Mouse (Mus musculus): Measurements from ENCODE around the gene Arf5.

Arf5 gene

DNA sequence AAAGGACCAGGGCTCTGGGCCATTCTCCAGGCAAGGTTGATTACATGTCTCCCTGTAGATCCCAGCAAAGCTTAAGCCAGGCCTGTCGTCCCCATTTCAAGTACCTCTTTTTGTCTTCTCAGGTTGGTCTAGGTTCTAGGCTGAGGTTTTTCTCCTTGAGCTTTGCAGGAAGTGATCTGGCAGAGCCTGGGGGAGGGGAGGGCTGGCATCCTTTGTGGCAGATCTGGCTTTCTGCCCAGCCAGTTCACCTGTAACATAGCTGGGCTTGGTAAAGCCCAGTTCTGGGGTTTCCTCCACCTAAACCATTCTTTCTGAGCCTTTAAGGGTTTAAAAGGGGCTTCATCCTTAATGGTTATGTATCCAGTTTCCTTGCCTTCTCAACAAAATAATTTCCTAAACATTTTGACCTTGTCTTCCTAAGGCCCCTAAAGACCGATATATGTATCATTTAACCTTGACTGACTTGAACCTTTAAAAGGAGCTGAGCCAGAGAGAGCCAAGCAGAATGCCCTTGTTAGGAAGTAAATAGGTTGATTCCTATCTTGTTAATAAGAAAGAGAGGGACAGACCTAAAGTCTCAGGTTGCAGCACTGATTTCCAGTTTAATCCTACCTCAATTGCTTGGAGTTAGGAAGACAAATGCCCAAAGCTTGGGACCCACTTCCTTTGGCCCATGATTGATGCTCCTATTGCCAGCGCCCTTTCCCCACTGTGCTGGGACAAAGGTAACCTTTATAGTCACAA is 3.9 kb downstream of the Arf5 start, which contains the start of gene Fscn3:
Gene Fscn3 (plus strand): TSS at position 694 of the 744 bp plus-strand sequence.
- DNase-seq (ENCODE audit: low read depth), result peak; percentile 55

- DNase-seq (ENCODE audit: low read depth), result no peak
Measured at GRCm38 (mm10) chr6:28428290-28428689, 4.9 kb downstream of the Arf5 start, which contains the start of gene Gcc1. Gene Gcc1 (minus strand): TSS chr6:28428390.

DNA sequence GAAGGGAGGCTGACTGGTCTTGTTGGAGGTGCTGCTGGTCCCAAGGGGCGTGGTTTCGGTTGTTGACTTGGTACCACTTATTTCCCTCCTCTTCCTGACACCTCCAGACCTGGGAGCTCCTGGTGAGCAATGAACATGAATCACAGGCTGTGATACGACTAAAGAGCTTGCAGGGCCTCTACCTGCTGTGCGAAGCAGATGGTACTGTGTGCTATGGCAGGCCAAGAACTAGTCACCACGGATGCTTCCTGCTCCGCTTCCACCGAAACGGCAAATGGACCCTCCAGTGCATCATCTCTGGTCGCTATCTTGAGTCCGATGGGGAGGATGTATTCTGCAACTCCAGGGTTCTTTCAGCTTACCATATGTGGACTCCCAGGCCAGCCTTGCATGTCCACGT is 6.5 kb downstream of the Arf5 start:
- no peak for DNase-seq (ENCODE audit: low read depth)

DNA sequence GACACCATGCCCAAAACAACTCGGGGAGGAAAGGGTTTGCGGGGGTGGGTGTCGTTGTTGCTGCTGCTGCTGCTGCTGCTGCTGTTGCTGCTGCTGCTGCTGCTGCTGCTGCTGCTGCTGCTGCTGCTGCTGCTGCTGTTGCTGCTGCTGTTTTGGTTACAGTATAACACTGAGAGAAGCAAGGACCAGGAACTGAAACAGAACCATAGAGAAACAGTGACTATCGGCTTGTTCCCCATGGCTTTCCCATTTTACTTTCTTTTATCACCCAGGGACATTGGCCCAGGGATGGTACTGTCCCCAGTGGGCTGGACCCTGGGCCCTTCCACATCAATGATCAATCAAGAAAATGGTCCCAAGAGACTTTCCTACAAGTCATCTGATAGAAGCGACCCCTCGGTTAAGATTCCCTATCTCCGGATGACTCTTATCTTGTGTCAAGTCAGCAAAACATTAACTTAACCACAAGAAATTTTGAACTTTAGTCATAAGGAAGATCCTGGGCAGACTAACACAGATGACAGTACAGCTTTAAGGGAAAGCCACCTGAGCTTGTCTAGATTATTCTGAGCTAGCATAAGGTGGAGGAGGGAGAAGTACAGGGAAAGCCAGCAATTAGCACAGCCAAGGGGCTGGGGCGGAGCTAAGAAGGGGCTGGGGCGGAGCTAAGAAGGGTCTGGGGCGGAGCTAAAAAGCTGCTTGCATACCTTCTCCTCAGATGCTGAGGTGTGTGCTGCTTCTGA is 7.6 kb downstream of the Arf5 start:
- DNase-seq (ENCODE audit: low read depth), result no peak

- DNase-seq (ENCODE audit: low read depth), result no peak
Measured at GRCm38 (mm10) chr6:28431538-28431855, 8.1 kb downstream of the Arf5 start.

DNA sequence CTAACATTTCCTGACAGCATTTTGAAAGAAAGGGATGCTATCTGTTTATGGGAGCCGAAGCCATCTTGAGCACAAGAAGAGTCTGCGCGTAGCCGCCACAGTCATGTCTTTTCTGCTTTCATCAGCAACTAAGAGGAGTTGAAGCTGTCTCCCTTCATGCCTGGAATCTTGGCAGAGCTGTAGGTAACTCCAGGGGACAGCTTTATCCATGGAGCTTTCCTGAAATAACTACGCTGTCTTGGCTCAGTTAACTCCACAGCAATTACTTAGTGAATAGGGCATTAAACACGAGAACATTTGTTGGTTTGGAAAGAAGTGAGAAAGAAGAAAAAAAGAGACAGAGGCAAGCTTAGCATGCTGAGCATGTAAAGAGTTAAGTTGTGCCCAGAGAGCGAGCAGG is 24.6 kb downstream of the Arf5 start:
- DNase-seq (ENCODE audit: low read depth), result no peak

- no peak for DNase-seq (ENCODE audit: low read depth)
Measured at GRCm38 (mm10) chr6:28449253-28449652, 25.9 kb downstream of the Arf5 start, which contains the start of gene Pax4. Gene Pax4 (minus strand): TSS chr6:28449353.

GRCm38 (mm10) chr6:28450481-28450880 is 27.1 kb downstream of the Arf5 start:
- DNase-seq (ENCODE audit: low read depth), result no peak

DNA sequence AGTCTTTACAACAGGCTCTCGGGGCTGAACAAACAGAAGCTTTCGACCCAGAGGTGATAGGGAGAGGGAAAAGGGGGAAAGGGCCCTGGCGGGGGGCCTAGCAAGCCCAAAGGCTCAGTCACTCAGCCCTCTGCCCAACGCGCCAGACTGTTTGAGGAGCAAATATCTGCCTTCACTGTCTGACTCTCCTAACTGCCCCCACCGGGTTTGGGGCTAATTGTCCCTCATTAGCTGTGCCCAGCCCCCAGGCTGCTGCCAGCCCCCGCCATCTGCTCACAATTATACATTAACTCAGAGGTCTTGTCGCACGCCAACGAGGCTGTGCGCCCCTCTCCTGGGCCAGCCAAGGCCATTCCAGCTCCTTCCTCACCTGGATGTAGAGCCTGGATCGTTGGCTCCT is 27.6 kb downstream of the Arf5 start:
- no peak for DNase-seq (ENCODE audit: low read depth)

- DNase-seq (ENCODE audit: low read depth), result no peak
Measured at GRCm38 (mm10) chr6:28459221-28459668, 35.9 kb downstream of the Arf5 start.

GRCm38 (mm10) chr6:28460534-28460933 is 37.2 kb downstream of the Arf5 start:
- peak; percentile 54 for DNase-seq (ENCODE audit: low read depth)

DNA sequence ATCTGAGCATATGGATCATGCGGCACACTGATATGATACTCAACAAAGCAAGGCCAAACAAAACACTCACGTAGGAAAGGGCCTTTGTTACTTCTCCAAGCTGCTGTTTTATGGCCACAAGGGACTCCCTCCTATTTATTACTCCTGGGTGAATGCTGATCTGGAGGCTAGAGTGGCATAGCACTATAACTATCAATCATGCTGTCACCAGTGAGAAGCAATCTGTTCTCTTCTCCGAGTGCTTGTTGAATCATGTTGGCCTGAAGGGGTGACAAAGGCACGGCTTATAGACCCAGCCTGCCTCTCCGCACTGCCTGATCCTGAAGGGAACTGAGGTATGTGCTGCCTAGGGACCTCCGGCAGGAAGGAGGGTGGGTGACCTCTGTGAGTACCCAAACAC is 41.3 kb downstream of the Arf5 start:
- no peak for DNase-seq (ENCODE audit: low read depth)

GRCm38 (mm10) chr6:28470017-28470602 is 46.8 kb downstream of the Arf5 start:
- no peak for DNase-seq (ENCODE audit: low read depth)

DNA sequence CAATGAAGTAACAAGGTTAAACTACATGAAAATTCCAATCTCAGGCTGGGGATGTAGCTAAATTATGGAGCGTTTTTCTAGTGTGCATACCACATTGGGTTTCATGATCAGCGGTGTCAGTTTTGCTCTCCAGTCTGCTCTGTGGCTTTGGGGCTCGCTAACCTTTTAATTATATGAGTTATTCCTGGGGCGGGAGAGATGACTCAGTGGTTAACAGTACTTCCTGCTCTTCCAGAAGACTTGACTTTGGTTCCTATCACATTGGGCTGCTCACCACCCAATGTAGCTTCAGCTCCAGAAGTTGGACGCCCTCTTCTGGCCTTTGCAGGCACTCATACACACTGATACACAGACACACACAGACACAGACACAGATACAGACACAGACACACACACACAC is 47.3 kb downstream of the Arf5 start:
- DNase-seq (ENCODE audit: low read depth), result no peak

DNA sequence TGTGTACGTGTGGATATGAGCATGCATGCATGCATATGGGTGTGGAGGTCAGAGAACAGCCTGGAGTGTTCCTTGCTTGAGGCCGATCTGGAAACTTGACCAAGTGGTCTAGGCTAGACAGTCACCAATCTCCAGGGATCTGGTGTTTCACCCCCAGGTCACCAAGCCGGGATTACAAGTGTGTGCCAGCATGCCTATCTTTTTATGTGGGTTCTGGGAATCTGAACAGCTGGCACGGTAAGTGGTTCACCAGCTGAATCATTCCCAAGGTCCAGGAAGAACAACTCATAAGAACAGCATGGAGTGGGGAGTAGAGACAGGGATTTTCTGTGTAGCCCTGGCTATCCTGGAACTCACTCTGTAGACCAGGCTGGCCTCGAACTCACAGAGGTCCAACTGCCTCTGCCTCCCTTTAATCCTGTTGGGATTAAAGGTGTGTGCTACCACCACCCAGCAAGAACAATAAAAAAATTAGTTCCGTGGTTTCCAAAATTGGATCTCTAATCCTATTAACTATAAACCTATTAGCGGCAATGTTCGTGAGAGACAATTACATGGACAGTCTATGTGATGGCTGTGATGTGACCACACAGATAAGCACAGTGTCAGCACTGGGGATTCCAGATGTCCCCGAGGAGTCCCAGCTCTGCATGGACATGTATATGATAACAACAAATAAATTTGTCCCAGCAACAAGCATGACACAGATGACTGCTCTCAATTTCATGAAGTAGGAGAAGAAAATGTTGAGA is 48.1 kb downstream of the Arf5 start:
- no peak for DNase-seq (ENCODE audit: low read depth)

GRCm38 (mm10) chr6:28474211-28474610 is 50.9 kb downstream of the Arf5 start:
- no peak for DNase-seq (ENCODE audit: low read depth)

DNA sequence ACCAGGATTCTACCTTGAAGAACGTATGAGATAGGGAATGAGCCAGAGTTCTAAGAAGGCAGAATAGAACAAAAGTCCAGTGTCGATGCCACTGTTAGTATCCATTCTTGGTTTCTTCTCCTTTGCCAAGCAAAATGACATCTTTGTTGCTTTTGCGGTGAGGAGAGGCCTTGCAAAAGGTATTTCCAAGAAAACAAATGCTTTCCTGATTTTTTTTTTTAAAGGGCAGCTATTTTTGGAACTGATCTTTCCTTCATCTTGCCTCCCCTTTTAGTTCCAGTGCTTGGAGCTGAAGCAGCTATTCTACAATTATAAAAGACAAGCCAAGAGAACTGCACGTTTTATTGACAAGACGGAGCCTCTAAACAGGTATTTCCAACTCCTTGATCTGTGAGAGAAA is 51.5 kb downstream of the Arf5 start, which contains the start of gene Snd1:
Gene Snd1 (plus strand): TSS at position 301 of the 400 bp plus-strand sequence.
- no peak for DNase-seq (ENCODE audit: low read depth)
